Mouse (Mus musculus): ENCODE results near the gene Zfp599. TPM values are rescaled to one million over a fixed set of nuclear protein-coding genes. Genes with fewer than 3 reads are reported as not detected.

Gene Zfp599
- 3.0 TPM for total RNA-seq (2023)

DNA sequence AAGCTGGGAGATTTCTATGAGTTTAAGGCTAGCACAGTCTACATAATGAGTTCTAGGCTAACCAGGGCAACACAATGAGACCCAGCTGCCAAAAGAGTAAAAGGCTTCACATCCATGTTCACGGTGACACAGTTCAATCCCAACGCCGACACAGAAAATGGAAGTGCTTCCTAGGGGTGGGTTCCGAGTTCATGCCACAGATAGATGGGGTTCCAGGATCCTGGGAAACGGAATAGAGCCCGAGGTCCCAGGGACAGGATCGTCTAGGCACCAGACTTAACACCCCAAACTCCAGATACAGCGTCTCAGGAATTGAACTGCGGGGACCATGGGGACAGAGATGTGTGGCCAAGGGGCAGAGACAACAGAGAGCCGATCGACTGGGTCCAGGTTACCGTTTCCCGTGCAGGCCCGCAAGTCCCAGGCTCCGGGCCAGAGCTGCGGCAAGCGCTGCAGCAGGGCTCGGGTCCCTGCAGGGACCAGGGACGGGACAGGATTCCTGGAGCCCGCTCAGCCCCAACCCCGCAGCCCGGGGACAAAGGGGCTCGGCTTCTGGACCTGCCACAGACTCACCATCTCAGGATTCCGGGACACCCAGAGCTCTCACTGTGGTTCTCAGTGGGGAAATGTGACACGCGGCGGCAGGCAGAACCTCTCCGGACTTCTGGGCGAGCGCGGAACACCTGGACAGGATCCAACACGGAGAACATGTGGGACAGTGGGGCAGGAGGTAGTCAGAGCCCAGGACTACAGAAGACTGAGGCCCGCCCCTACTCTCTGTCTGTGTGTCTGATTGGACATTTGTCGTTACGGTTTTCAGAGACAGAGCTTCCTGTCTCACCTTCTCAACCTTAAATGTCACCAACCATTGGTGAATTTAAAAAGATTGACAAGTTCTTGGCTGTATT, at the start of gene Zfp599:
Zfp599 (minus strand) TSS at position 712 of the 908 bp plus-strand sequence.

DNA sequence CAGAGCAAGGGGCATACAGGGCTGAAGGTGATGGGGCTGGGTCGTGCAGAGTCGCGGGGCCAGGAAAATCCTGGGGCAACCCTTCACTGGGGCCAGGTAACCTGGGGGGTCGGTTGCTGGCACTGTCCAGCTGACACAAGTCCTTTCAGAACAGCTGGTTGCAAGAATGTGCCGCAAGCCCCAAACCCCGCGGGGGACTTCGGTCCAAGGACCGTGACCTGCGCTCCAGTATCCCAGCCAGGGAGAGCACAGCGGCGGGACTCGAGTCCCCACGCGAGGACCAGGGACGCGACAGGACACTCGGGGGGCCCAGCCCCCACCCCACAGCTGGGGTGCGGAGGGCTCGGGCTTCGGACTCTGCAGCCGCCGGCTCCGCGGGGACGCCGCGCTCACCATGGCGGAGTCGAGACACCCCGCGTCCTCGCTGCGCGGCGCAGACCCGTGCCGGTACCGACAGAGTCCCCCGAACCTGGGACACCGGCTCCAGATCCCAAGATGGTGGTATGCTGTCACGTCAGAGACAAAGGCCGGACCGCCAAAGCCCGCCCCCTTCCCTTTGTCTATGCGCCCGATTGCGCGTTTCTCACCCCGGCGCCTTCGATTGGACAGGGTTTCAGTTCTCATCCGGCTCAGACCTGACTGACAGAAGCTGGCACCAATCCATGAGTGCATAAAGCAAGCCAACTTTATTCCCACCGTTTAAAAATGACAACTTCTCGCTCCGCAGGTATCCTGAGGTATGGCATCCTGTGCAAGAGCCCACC, 47.6 kb upstream of the Zfp599 start, which contains the start of gene Zfp810:
Zfp810 (minus strand) TSS at position 493 of the 764 bp plus-strand sequence.

DNA sequence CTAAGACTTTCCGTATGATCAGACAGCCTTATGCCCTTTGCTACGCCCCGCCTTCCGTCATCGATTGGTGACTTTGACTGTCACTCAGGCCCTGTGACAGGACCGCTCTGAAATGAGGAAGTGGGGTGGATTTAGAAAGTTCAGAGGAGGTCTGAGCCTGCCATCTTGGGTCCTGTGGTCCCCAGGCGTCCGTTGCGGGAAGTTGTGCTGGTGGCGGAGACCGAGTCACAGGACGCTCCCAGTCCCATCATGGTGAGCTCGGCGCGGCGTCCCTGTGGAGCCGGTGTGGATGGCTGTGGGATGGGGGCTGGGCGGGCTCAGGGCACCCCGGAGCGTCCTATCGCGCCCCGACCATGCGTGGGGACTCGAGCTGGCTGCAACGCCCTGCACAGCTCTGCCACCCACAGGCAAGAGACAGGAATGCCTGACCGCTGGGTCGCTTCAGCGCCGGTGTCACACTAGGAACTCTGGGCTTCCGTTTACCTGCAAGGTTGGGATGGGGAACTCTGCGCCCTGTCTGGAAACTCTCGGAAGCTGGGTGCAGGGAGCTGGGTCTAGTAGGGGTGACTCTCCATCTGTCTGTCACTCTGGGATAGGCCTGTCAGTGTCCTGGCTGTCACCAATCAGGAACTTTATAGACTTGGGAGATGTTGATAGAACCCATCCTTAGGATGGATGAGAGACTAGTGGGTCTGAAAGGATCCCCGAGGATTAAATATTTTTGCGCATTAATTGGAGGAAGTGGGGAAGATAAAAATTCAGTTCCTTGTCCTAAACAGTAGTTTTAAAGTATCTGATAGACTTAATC, 33.9 kb downstream of the Zfp599 start, which contains the start of gene Zfp809:
Zfp809 (plus strand) TSS at position 134 of the 808 bp plus-strand sequence.

Other genes starting within 250 kb of the Zfp599 start
- 0.15 TPM for gene Elavl3, start 207.9 kb downstream of the Zfp599 start, total RNA-seq (2023)
- not detected for gene Gm49318, start 188.6 kb downstream of the Zfp599 start, total RNA-seq (2023)
- 26.8 TPM for gene Zfp653, start 188.5 kb downstream of the Zfp599 start, total RNA-seq (2023)
- 29.2 TPM for gene Ecsit, start 174.5 kb downstream of the Zfp599 start, total RNA-seq (2023)
- not detected for gene Cnn1, start 160.7 kb downstream of the Zfp599 start, total RNA-seq (2023)
- gene Elof1, start 142.7 kb downstream of the Zfp599 start, total RNA-seq (2023), result 30.4 TPM
- gene Acp5, start 124.2 kb downstream of the Zfp599 start, total RNA-seq (2023), result 167 TPM
- gene Pigyl, start 103.0 kb downstream of the Zfp599 start, total RNA-seq (2023), result 11.3 TPM
- gene Zfp872, start 71.8 kb downstream of the Zfp599 start, total RNA-seq (2023), result not detected
- 33.8 TPM for gene Zfp809, start 34.2 kb downstream of the Zfp599 start, total RNA-seq (2023)
- 13.1 TPM for gene Zfp810, start 47.8 kb upstream of the Zfp599 start, total RNA-seq (2023)
- 0.91 TPM for gene Anln, start 129.3 kb upstream of the Zfp599 start, total RNA-seq (2023)
- gene 9530077C05Rik, start 151.6 kb upstream of the Zfp599 start, total RNA-seq (2023), result 0.53 TPM
- not detected for gene Gm17545, start 194.4 kb upstream of the Zfp599 start, total RNA-seq (2023)
- 87.3 TPM for gene Rp9, start 209.8 kb upstream of the Zfp599 start, total RNA-seq (2023)
- 42.1 TPM for gene Bbs9, start 215.8 kb upstream of the Zfp599 start, total RNA-seq (2023)

Measured in CD4-positive naive resting alpha-beta T cell, adult 76 days (primary cell).